Mouse (Mus musculus) embryonic facial prominence, embryonic 14.5 days (tissue): ENCODE data around the gene Adamts14. TPM values are rescaled to one million over a fixed set of nuclear protein-coding genes. Genes with fewer than 3 reads are reported as not detected.
A peak's percentile ranks its signal among the peaks of the same experiment; 100 is the strongest.

ENCODE experiments used
- ATAC-seq: fragments of 200-750 bp; cut with Nextera tagmentation; 2 replicates; pipeline ENCODE4 v1.8.0; 2017; ENCODE audit warnings: low read depth, moderate number of reproducible peaks, moderate TSS enrichment
- DNase-seq: peaks from one replicate; pipeline ENCODE4 v3.0.0-alpha.2; 2015; ENCODE audit warnings: low spot score
- H3K27ac ChIP-seq: fragments of 300-500 bp; sonication (generic); replicated peaks from 2 replicates; pipeline ENCODE4 v1.5.1; 2014; ENCODE audit warnings: low read depth, mild to moderate bottlenecking, low read length, moderate library complexity
- H3K27me3 ChIP-seq: fragments of 300-500 bp; sonication (generic); replicated peaks from 2 replicates; pipeline ENCODE4 v1.6.1; 2014; ENCODE audit warnings: low read length; ENCODE audit not compliant: control insufficient read depth, insufficient read depth
- H3K36me3 ChIP-seq: fragments of 300-500 bp; sonication (generic); 2 replicates; pipeline ENCODE4 v1.6.1; 2014; ENCODE audit warnings: low read length, mixed read lengths; ENCODE audit not compliant: control insufficient read depth, insufficient read depth
- H3K4me1 ChIP-seq: fragments of 300-500 bp; sonication (generic); 2 replicates; pipeline ENCODE4 v1.6.1; 2014; ENCODE audit warnings: antibody characterized with exemption, low read length; ENCODE audit not compliant: control insufficient read depth, insufficient read depth
- H3K4me2 ChIP-seq: fragments of 300-500 bp; sonication (generic); 2 replicates; pipeline ENCODE4 v1.6.1; 2014; ENCODE audit warnings: low read depth, mild to moderate bottlenecking, low read length, moderate library complexity, mixed read lengths
- H3K4me3 ChIP-seq: fragments of 300-500 bp; sonication (generic); 2 replicates; pipeline ENCODE4 v1.5.1; 2014; ENCODE audit warnings: low read depth, mild to moderate bottlenecking, low read length
- H3K9ac ChIP-seq: fragments of 300-500 bp; sonication (generic); 2 replicates; pipeline ENCODE4 v1.6.1; 2014; ENCODE audit warnings: low read depth, mild to moderate bottlenecking, low read length, moderate library complexity, mixed read lengths
- H3K9me3 ChIP-seq: fragments of 300-500 bp; sonication (generic); 2 replicates; pipeline ENCODE4 v1.6.1; 2016; ENCODE audit warnings: low read length; ENCODE audit not compliant: control insufficient read depth
- WGBS: fragments of 180-500 bp; shearing (Covaris S2); extraction: QIAGEN DNeasy Blood & Tissue Kit; methylation state at CpG from one replicate; pipeline ENCODE4 v1.1.7; 2014; 5-methylcytosine and 5-hydroxymethylcytosine counted together
- polyA plus RNA-seq: library from polyadenylated mRNA; unstranded; fragments of >200 nt; fragmentation: Nextera tagmentation; extraction: Ambion mirVana; gene quantifications from 2 replicates; pipeline ENCODE4 v1.2.1, GENCODE M21; 2014

Gene Adamts14
- polyA plus RNA-seq, 1 experiment from 2014 or later: 7.3 TPM

- no peaks in the 10 kb centered on the region for H3K36me3 ChIP-seq
- DNase-seq (no peak), ATAC-seq (no peak)
- H3K27me3 ChIP-seq: no peaks in the 10 kb centered on the region
- H3K9ac ChIP-seq: no peak overlapping the region
- H3K4me1 ChIP-seq: no peaks in the 10 kb centered on the region
- no peak overlapping the region for H3K4me2 ChIP-seq
- H3K4me3 ChIP-seq: no peak overlapping the region
- 85% methylated on average over 4 of the region's 4 CpGs for WGBS
- no peaks in the 10 kb centered on the region for H3K9me3 ChIP-seq
- no peak overlapping the region for H3K27ac ChIP-seq
Measured at GRCm38 (mm10) chr10:61284309-61284708, 11.1 kb upstream of the Adamts14 start.

DNA sequence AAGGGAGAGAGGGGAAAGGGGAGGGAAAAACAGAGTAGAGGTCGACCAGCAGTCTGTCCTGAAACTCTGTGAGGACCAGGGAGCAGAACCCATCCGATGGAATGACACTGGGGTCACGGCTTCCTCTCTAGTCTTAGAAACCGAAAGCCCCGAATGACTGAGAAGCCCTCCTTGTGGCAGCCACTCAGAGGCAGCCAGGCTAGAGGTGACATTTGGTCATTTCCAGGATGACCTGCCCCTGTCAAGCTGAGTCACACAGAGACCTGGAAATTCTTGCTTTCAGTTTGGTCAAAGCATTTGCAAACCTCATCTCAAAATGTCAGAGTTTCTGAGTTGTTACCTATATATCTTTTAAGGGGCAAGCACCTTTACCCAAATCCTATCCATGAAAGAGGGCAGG lies 7.9 kb upstream of the Adamts14 start:
- no peak overlapping the region for H3K9ac ChIP-seq
- DNase-seq: no peak
- H3K27ac ChIP-seq: no peak overlapping the region
- no peak for ATAC-seq
- no peak overlapping the region for H3K4me3 ChIP-seq
- no peaks in the 10 kb centered on the region for H3K4me1 ChIP-seq
- H3K4me2 ChIP-seq: no peak overlapping the region
- 70% methylated on average over 5 of the region's 5 CpGs for WGBS
- H3K9me3 ChIP-seq: no peaks in the 10 kb centered on the region
- no peaks in the 10 kb centered on the region for H3K27me3 ChIP-seq
- no peaks in the 10 kb centered on the region for H3K36me3 ChIP-seq

- WGBS: 45% methylated on average over 14 of the region's 14 CpGs
- H3K27ac ChIP-seq: no peak overlapping the region
- no peaks in the 10 kb centered on the region for H3K27me3 ChIP-seq
- H3K4me3 ChIP-seq: no peak overlapping the region
- no peak for ATAC-seq
- peak; percentile 60 for DNase-seq
- H3K9ac ChIP-seq: no peak overlapping the region
- H3K36me3 ChIP-seq: no peaks in the 10 kb centered on the region
- H3K4me1 ChIP-seq: peaks cover 4% of the 10 kb centered on the region; the same call in 1 of the 2 replicates
- no peak overlapping the region for H3K4me2 ChIP-seq
- no peaks in the 10 kb centered on the region for H3K9me3 ChIP-seq
Measured at GRCm38 (mm10) chr10:61277918-61278674, 4.9 kb upstream of the Adamts14 start.

DNA sequence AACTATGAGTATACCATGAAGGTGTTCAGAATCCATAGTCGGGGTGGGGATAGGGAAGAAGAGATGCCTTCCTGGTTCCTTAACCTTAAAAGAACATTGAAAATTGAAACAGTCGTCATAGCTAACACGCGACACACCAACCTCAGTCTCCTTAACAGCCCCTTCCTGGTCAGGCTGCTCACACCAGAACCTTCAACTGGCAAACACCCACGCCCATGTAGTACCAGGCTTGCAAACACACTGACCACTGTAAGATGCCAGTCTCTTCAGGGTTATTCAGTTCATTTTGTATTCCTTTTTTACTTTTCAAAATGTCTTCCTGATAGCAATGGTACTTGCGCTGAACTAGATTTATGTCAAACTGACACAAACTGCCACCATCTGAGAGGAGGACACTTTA lies 3.8 kb upstream of the Adamts14 start:
- ATAC-seq (no peak), DNase-seq (no peak)
- H3K27me3 ChIP-seq: no peaks in the 10 kb centered on the region
- H3K36me3 ChIP-seq: no peaks in the 10 kb centered on the region
- H3K4me3 ChIP-seq: no peak overlapping the region
- no peak overlapping the region for H3K27ac ChIP-seq
- H3K9ac ChIP-seq: no peak overlapping the region
- H3K4me2 ChIP-seq: no peak overlapping the region
- 95% methylated on average over 6 of the region's 6 CpGs for WGBS
- peaks cover 12% of the 10 kb centered on the region; the same call in 1 of the 2 replicates for H3K4me1 ChIP-seq
- no peaks in the 10 kb centered on the region for H3K9me3 ChIP-seq

DNA sequence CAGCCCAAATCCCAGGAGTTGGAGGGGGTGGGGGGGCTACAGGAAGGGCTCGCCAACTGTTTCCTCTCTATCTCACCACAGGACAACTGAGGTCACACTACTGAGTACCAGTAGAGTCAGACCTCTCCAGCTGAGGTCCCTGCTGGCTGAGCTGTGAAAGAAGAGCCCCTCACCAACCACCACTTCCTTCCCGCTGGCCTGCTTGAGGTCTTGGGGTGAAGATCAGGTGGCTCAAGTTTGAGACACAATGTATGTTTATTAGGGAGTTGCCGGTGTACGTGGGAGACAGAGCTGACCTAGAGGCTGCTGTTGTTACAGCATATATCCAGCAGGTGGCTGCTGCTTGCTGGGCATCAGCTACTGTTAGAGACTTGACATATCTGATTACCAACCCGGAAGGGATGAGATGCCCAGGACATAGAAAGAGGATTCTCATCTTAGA lies 2.5 kb upstream of the Adamts14 start:
- H3K27ac ChIP-seq: no peak overlapping the region
- peaks cover 15% of the 10 kb centered on the region; the same call in 1 of the 2 replicates for H3K4me1 ChIP-seq
- H3K4me3 ChIP-seq: no peak overlapping the region
- WGBS: 3% methylated on average over 5 of the region's 5 CpGs
- DNase-seq: peak; percentile 75
- peak; percentile 34; the same call in 1 of the 2 replicates for ATAC-seq
- no peaks in the 10 kb centered on the region for H3K36me3 ChIP-seq
- H3K9ac ChIP-seq: no peak overlapping the region
- H3K9me3 ChIP-seq: no peaks in the 10 kb centered on the region
- H3K4me2 ChIP-seq: no peak overlapping the region
- H3K27me3 ChIP-seq: no peaks in the 10 kb centered on the region

DNA sequence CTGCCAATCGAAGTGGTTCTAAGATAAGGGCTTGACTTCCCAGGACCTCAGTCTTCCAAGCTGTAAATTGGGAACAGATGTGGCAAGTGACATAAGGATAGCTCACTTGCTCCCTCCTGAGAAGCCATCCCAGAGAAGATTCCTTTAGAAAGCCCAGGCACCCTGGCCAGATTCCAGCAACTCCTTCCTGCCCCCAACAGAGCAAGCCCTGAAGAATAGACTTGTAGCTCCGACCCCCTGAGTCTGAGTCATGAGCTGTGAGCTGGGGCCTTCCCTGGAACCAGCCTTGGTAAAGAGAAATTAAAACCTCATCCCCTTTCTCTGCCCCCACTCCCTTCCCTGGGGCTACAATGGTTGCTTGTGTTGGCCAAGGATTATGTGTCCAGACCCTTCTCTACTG lies 1.3 kb upstream of the Adamts14 start:
- Histone ChIP-seq H3K36me3 (no peaks in the 10 kb centered on the region), H3K4me2 (no peak overlapping the region), H3K4me3 (no peak overlapping the region), H3K9ac (no peak overlapping the region), H3K27me3 (no peaks in the 10 kb centered on the region), H3K27ac (no peak overlapping the region), H3K4me1 (peaks cover 15% of the 10 kb centered on the region; the same call in 1 of the 2 replicates), H3K9me3 (no peaks in the 10 kb centered on the region)
- WGBS: 38% methylated on average over 2 of the region's 2 CpGs
- ATAC-seq (no peak), DNase-seq (no peak)

DNA sequence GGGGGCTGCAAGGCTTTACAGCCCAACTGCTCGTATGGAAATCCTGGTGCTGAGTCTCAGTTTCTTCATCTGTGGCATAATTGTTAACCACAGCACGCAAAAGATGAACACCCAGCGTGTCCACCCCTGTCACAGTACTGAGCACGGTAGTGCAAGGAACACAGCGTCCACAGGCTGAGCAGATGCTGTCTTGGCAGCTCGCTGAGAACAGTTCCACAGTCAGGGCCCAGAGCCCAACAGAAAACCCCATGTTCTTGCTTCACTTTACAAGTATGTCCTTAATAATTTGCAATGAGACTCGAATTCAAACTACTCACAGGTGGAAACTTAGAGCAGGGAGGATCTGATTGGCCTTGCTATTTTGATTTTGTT lies 592 bp upstream of the Adamts14 start:
- no peaks in the 10 kb centered on the region for H3K36me3 ChIP-seq
- H3K4me3 ChIP-seq: peak overlapping the region; percentile 62
- no peak for ATAC-seq
- peaks cover 15% of the 10 kb centered on the region; the same call in 1 of the 2 replicates for H3K4me1 ChIP-seq
- DNase-seq: no peak
- H3K4me2 ChIP-seq: peak overlapping the region; percentile 93
- peak overlapping the region; percentile 77 for H3K9ac ChIP-seq
- WGBS: 37% methylated on average over 7 of the region's 7 CpGs
- peak overlapping the region; percentile 68 for H3K27ac ChIP-seq
- H3K9me3 ChIP-seq: no peaks in the 10 kb centered on the region
- no peaks in the 10 kb centered on the region for H3K27me3 ChIP-seq

DNA sequence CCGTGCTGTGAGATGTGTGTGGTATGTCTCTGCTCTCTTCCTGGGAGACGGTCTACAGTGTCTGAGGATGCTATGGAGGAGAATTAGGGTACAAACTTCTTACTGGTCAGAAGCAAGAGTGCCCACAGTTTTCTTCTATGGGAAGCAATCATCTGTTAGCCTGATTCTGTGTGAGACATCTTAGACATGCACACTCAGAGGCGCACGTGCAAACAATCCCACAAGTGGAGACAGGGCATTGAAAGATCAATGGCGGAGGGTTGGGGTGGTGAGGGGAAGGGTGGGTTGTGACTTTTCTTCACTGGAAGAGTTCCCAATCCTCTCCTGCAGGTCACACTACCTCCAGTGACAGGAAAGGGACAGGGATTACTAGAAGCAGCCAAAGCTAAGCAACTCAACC lies 607 bp downstream of the Adamts14 start:
- H3K4me2 ChIP-seq: peak overlapping the region; percentile 93
- ATAC-seq (no peak; the same call in 1 of the 2 replicates), DNase-seq (no peak)
- H3K4me1 ChIP-seq: peaks cover 15% of the 10 kb centered on the region; the same call in 1 of the 2 replicates
- peak overlapping the region; percentile 77 for H3K9ac ChIP-seq
- H3K4me3 ChIP-seq: peak overlapping the region; percentile 62
- H3K27ac ChIP-seq: peak overlapping the region; percentile 68
- 32% methylated on average over 5 of the region's 5 CpGs for WGBS
- no peaks in the 10 kb centered on the region for H3K9me3 ChIP-seq
- no peaks in the 10 kb centered on the region for H3K36me3 ChIP-seq
- H3K27me3 ChIP-seq: no peaks in the 10 kb centered on the region
